Mouse (Mus musculus): Measurements from ENCODE around the gene Slc8a3.
A peak's percentile ranks its signal among the peaks of the same experiment; 100 is the strongest.

- TF ChIP-seq MAFK (IDR thresholded peaks at IDR 0.05; ENCODE audit: insufficient replicate concordance, low read length) (no peak), RAD21 (IDR thresholded peaks at IDR 0.05; ENCODE audit: low read depth, low read length) (no peak), JUND (conservative IDR thresholded peaks at IDR 0.05; ENCODE audit: low read depth, low read length) (no peak), ZKSCAN1 (IDR thresholded peaks at IDR 0.05; ENCODE audit: borderline replicate concordance, low read depth, low read length) (no peak), EP300 (IDR thresholded peaks at IDR 0.05; ENCODE audit: low read length) (no peak), CTCF (conservative IDR thresholded peaks at IDR 0.05 in 1 of 2, IDR thresholded peaks at IDR 0.05 in 1 of 2; ENCODE audit: low read depth in 2 of 2, low read length in 2 of 2) (peak; percentile 27 to 39; a peak in 3 of 4 replicates), MAX (IDR thresholded peaks at IDR 0.05; ENCODE audit: low read length) (no peak), USF1 (IDR thresholded peaks at IDR 0.05; ENCODE audit: low read depth, low read length) (no peak), NRF1 (IDR thresholded peaks at IDR 0.05; ENCODE audit: low read depth, low read length) (no peak), ELF1 (IDR thresholded peaks at IDR 0.05; ENCODE audit: low read depth, low read length) (no peak), NELFE (IDR thresholded peaks at IDR 0.05; ENCODE audit: low read depth, low read length) (no peak), CHD2 (IDR thresholded peaks at IDR 0.05; ENCODE audit: low read length) (no peak), GABPA (IDR thresholded peaks at IDR 0.05; ENCODE audit: insufficient replicate concordance, low read depth, low read length) (no peak)
Measured at GRCm38 (mm10) chr12:81168494-81168893, 164.5 kb downstream of the Slc8a3 start.
